Comparison of ENCODE assay signal across 19 mouse cellular contexts in genomic region chr16:17088346-17088745, GRCm38 (mm10). TPM values are rescaled to one million over a fixed set of nuclear protein-coding genes. Genes with fewer than 3 reads are reported as not detected.
DNase-seq lines count a peak whose midpoint lies in the region; ATAC-seq and TF ChIP-seq lines count a peak whose summit lies in the region.
"Had no signal": no experiment of that assay in that cellular context is flagged by ENCODE, and none has a peak within 500 bp of the region (broad histone marks: within the 10 kb centered on the region; RNA-seq: fewer than 3 reads in every experiment).

No protein-coding gene starts in this region.

- H3K4me2 ChIP-seq in heart, postnatal 0 days (ENCODE audit: low read depth, low read length), result no peak overlapping the region
- H3K4me2 ChIP-seq in heart, embryonic 12.5 days, result no peak overlapping the region
- H3K4me2 ChIP-seq in lung, embryonic 14.5 days, result no peak overlapping the region
- H3K4me2 ChIP-seq: forebrain, embryonic 13.5 days had no signal

- no peaks in the 10 kb centered on the region for H3K27me3 ChIP-seq in heart, postnatal 0 days (ENCODE audit: control insufficient read depth, insufficient read depth, low read length)
- no peaks in the 10 kb centered on the region for H3K27me3 ChIP-seq in heart, embryonic 12.5 days (replicated peaks)
- H3K27me3 ChIP-seq in lung, embryonic 14.5 days (ENCODE audit: insufficient read depth, low read length), result no peaks in the 10 kb centered on the region
- H3K27me3 ChIP-seq: forebrain, embryonic 13.5 days had no signal

- no peak overlapping the region for H3K4me3 ChIP-seq in heart, postnatal 0 days (ENCODE audit: low read depth, low read length)
- no peak overlapping the region for H3K4me3 ChIP-seq in heart, embryonic 12.5 days
- no peak overlapping the region for H3K4me3 ChIP-seq in lung, embryonic 14.5 days (ENCODE audit: low read depth, low read length)
- H3K4me3 ChIP-seq: forebrain, embryonic 13.5 days had no signal

- H3K9me3 ChIP-seq in heart, postnatal 0 days (replicated peaks; ENCODE audit: control insufficient read depth, low read length), result no peaks in the 10 kb centered on the region
- H3K9me3 ChIP-seq in heart, embryonic 12.5 days (replicated peaks), result no peaks in the 10 kb centered on the region
- H3K9me3 ChIP-seq in lung, embryonic 14.5 days (ENCODE audit: low read depth, low read length), result no peaks in the 10 kb centered on the region
- H3K9me3 ChIP-seq: forebrain, embryonic 13.5 days had no signal

- peaks cover 87% of the 10 kb centered on the region for H3K36me3 ChIP-seq in heart, postnatal 0 days (replicated peaks; ENCODE audit: control insufficient read depth, insufficient read depth, low read length)
- H3K36me3 ChIP-seq in heart, embryonic 12.5 days, result peaks cover 88% of the 10 kb centered on the region
- peaks cover 100% of the 10 kb centered on the region for H3K36me3 ChIP-seq in lung, embryonic 14.5 days (ENCODE audit: insufficient read depth)

- H3K4me1 ChIP-seq in heart, postnatal 0 days (ENCODE audit: control insufficient read depth, insufficient read depth), result 0 out of 2 replicates have a peak, but pooled peaks cover 6% of the 10 kb centered on the region
- H3K4me1 ChIP-seq in heart, embryonic 12.5 days (replicated peaks), result peaks cover 12% of the 10 kb centered on the region
- H3K4me1 ChIP-seq in lung, embryonic 14.5 days (ENCODE audit: insufficient read depth), result no peaks in the 10 kb centered on the region
- H3K4me1 ChIP-seq: forebrain, embryonic 13.5 days had no signal

- no peak for ATAC-seq in heart, postnatal 0 days (ENCODE audit: insufficient read depth, low read depth)
- ATAC-seq in heart, embryonic 12.5 days (ENCODE audit: insufficient number of reproducible peaks, low FRiP score), result no peak
- no peak for ATAC-seq in lung, embryonic 14.5 days (ENCODE audit: insufficient read depth)
- ATAC-seq in activated CD4-positive, CD25-positive, alpha-beta regulatory T cell, adult 4 months, result no peak
- ATAC-seq: CD4-positive, CD25-positive, alpha-beta regulatory T cell, adult 4 months; forebrain, embryonic 13.5 days had no signal

- DNase-seq in cerebellum, postnatal 10 days, result peak; percentile 44 to 46
- no peak for DNase-seq in cerebellum, adult 11-12 months
- DNase-seq in heart, postnatal 0 days (ENCODE audit: low spot score), result no peak
- peak; percentile 50 for DNase-seq in lung, embryonic 14.5 days
- DNase-seq in lung, adult 18-20 months, result no peak
- DNase-seq in brain, embryonic 14.5 days (ENCODE audit: low read depth), result peak; percentile 24
- DNase-seq: adrenal gland, adult 2 months; gastrocnemius, postnatal 25 days; heart, postnatal 10 days; kidney, adult 2 months; kidney, postnatal 36 days; liver; thymus, adult 2 months had no signal

- no peak overlapping the region for H3K27ac ChIP-seq in heart, postnatal 0 days (ENCODE audit: low read depth)
- no peak overlapping the region for H3K27ac ChIP-seq in heart, embryonic 12.5 days (ENCODE audit: poor library complexity, severe bottlenecking)
- H3K27ac ChIP-seq in lung, embryonic 14.5 days (ENCODE audit: low read depth), result no peak overlapping the region
- H3K27ac ChIP-seq: forebrain, embryonic 13.5 days had no signal

- TF ChIP-seq POLR2A in brain, embryonic 14.5 days (IDR thresholded peaks at IDR 0.05; ENCODE audit: borderline replicate concordance, extremely low read depth, insufficient read depth, insufficient read length, poor library complexity, severe bottlenecking), result no peak

- no peak for TF ChIP-seq EP300 in heart, postnatal 0 days (IDR thresholded peaks at IDR 0.05; ENCODE audit: low read depth)

- WGBS in heart, postnatal 0 days, result 61% methylated on average over 3 of the region's 3 CpGs
- 72% methylated on average over 3 of the region's 3 CpGs for WGBS in heart, embryonic 12.5 days
- 63% methylated on average over 3 of the region's 3 CpGs for WGBS in lung, embryonic 14.5 days

- no peak overlapping the region for H3K9ac ChIP-seq in heart, postnatal 0 days (replicated peaks; ENCODE audit: low read depth, low read length)
- H3K9ac ChIP-seq in heart, embryonic 12.5 days, result no peak overlapping the region
- no peak overlapping the region for H3K9ac ChIP-seq in lung, embryonic 14.5 days
- H3K9ac ChIP-seq: forebrain, embryonic 13.5 days had no signal

- TF ChIP-seq CTCF in heart, postnatal 0 days (IDR thresholded peaks at IDR 0.05; ENCODE audit: low read depth), result peak; percentile 10; the same call in 1 of the 2 replicates
- TF ChIP-seq CTCF in lung, embryonic 14.5 days (IDR thresholded peaks at IDR 0.05; ENCODE audit: low read depth), result peak; percentile 39
- TF ChIP-seq CTCF in brain, embryonic 14.5 days (IDR thresholded peaks at IDR 0.05; ENCODE audit: borderline replicate concordance, extremely low read depth, insufficient read depth, insufficient read length), result peak; percentile 13; the same call in 1 of the 2 replicates

RNA-seq across cellular contexts. Expression of gene Ypel1, which starts 18.9 kb away (rescaled TPM):
- 2.5 and 3.5 TPM in 2 replicates for total RNA-seq in heart, postnatal 0 days (2014; rRNA removed; ENCODE audit: low replicate concordance)
- polyA plus RNA-seq in heart, postnatal 0 days (2015; fragmentation: Nextera tagmentation; extraction: Ambion mirVana), result 7.5 and 8.5 TPM in 2 replicates
- polyA plus RNA-seq in heart, embryonic 12.5 days (2016; fragmentation: Nextera tagmentation; extraction: Ambion mirVana), result 14.4 and 15.4 TPM in 2 replicates
- polyA plus RNA-seq in lung, embryonic 14.5 days (2014; fragmentation: Nextera tagmentation; extraction: Ambion mirVana), result 31.1 and 36.2 TPM in 2 replicates
- polyA plus RNA-seq in brain, embryonic 14.5 days (2012; rRNA removed), result 74.8 and 97.9 TPM in 2 replicates
- polyA plus RNA-seq in activated CD4-positive, CD25-positive, alpha-beta regulatory T cell, adult 4 months (2017; shearing (Covaris generic)), result 1 to 10 TPM; 3.2 to 3.8 TPM

RNA-seq across cellular contexts. Expression of gene Ppil2, which starts 22.7 kb away (rescaled TPM):
- total RNA-seq in heart, postnatal 0 days (2014; rRNA removed; ENCODE audit: low replicate concordance), result 59.9 and 69.0 TPM in 2 replicates
- 63.8 and 65.0 TPM in 2 replicates for polyA plus RNA-seq in heart, postnatal 0 days (2015; fragmentation: Nextera tagmentation; extraction: Ambion mirVana)
- 101 and 105 TPM in 2 replicates for polyA plus RNA-seq in heart, embryonic 12.5 days (2016; fragmentation: Nextera tagmentation; extraction: Ambion mirVana)
- 119 and 136 TPM in 2 replicates for polyA plus RNA-seq in lung, embryonic 14.5 days (2014; fragmentation: Nextera tagmentation; extraction: Ambion mirVana)
- polyA plus RNA-seq in brain, embryonic 14.5 days (2012; rRNA removed), result 134 and 157 TPM in 2 replicates
- polyA plus RNA-seq in activated CD4-positive, CD25-positive, alpha-beta regulatory T cell, adult 4 months (2017; shearing (Covaris generic)), result 100 to 1,000 TPM; 166 to 209 TPM

RNA-seq across cellular contexts. Expression of gene 2610318N02Rik, which starts 36.6 kb away (rescaled TPM):
- 2.7 and 6.0 TPM in 2 replicates for total RNA-seq in heart, postnatal 0 days (2014; rRNA removed; ENCODE audit: low replicate concordance)
- polyA plus RNA-seq in heart, postnatal 0 days (2015; fragmentation: Nextera tagmentation; extraction: Ambion mirVana), result 3.8 and 5.1 TPM in 2 replicates
- 28.1 and 31.4 TPM in 2 replicates for polyA plus RNA-seq in heart, embryonic 12.5 days (2016; fragmentation: Nextera tagmentation; extraction: Ambion mirVana)
- polyA plus RNA-seq in lung, embryonic 14.5 days (2014; fragmentation: Nextera tagmentation; extraction: Ambion mirVana), result 43.0 and 45.7 TPM in 2 replicates
- polyA plus RNA-seq in brain, embryonic 14.5 days (2012; rRNA removed), result 35.9 and 55.8 TPM in 2 replicates
- polyA plus RNA-seq in activated CD4-positive, CD25-positive, alpha-beta regulatory T cell, adult 4 months (2017; shearing (Covaris generic)), result 10 to 100 TPM; 10.7 to 11.1 TPM
- total RNA-seq: gastrocnemius, postnatal 25 days; heart, adult 8-10 months; neutrophil, adult 5-6 weeks had no signal

RNA-seq across cellular contexts. Expression of gene Sdf2l1, which starts 43.8 kb away (rescaled TPM):
- total RNA-seq in heart, postnatal 0 days (2014; rRNA removed; ENCODE audit: low replicate concordance), result 18.4 and 22.9 TPM in 2 replicates
- polyA plus RNA-seq in heart, postnatal 0 days (2015; fragmentation: Nextera tagmentation; extraction: Ambion mirVana), result 12.4 and 20.5 TPM in 2 replicates
- polyA plus RNA-seq in heart, embryonic 12.5 days (2016; fragmentation: Nextera tagmentation; extraction: Ambion mirVana), result 59.9 and 64.9 TPM in 2 replicates
- 66.0 and 70.0 TPM in 2 replicates for polyA plus RNA-seq in lung, embryonic 14.5 days (2014; fragmentation: Nextera tagmentation; extraction: Ambion mirVana)
- 20.2 and 23.4 TPM in 2 replicates for polyA plus RNA-seq in brain, embryonic 14.5 days (2012; rRNA removed)
- 10 to 100 TPM; 27.8 to 50.4 TPM for polyA plus RNA-seq in activated CD4-positive, CD25-positive, alpha-beta regulatory T cell, adult 4 months (2017; shearing (Covaris generic))

RNA-seq across cellular contexts. Expression of gene Ydjc, which starts 56.1 kb away (rescaled TPM):
- total RNA-seq in heart, postnatal 0 days (2014; rRNA removed; ENCODE audit: low replicate concordance), result 1.1 and 7.8 TPM in 2 replicates
- polyA plus RNA-seq in heart, postnatal 0 days (2015; fragmentation: Nextera tagmentation; extraction: Ambion mirVana), result 2.4 and 2.5 TPM in 2 replicates
- polyA plus RNA-seq in heart, embryonic 12.5 days (2016; fragmentation: Nextera tagmentation; extraction: Ambion mirVana), result 4.6 and 5.4 TPM in 2 replicates
- 10.1 TPM in 2 replicates for polyA plus RNA-seq in lung, embryonic 14.5 days (2014; fragmentation: Nextera tagmentation; extraction: Ambion mirVana)
- polyA plus RNA-seq in brain, embryonic 14.5 days (2012; rRNA removed), result 41.9 and 51.4 TPM in 2 replicates
- polyA plus RNA-seq in activated CD4-positive, CD25-positive, alpha-beta regulatory T cell, adult 4 months (2017; shearing (Covaris generic)), result 1 to 10 TPM; 7.0 to 8.2 TPM

Comparison
In these comparisons a context has a peak if more than half of its experiments do, and no peak if none do; other contexts are left out.
1. DNase-seq: peak in cerebellum, postnatal 10 days (2 of 2), lung, embryonic 14.5 days (single experiment) and brain, embryonic 14.5 days (single experiment); none in cerebellum, adult 11-12 months (single experiment), heart, postnatal 0 days (single experiment) and lung, adult 18-20 months (0 of 2).
2. Peak in every context shown above with its lines, with median percentiles within 50 percentile points of each other: CTCF ChIP-seq.